Mouse (Mus musculus) heart, postnatal 0 days (tissue): ENCODE results near the gene Usp36. TPM values are rescaled to one million over a fixed set of nuclear protein-coding genes. Genes with fewer than 3 reads are reported as not detected.
A peak's percentile ranks its signal among the peaks of the same experiment; 100 is the strongest.

Experiments
- ATAC-seq: fragments of 200-750 bp; cut with Nextera tagmentation; 2 replicates; pipeline ENCODE4 v1.8.0; 2017; ENCODE audit warnings: low read depth, moderate number of reproducible peaks, moderate library complexity; ENCODE audit not compliant: insufficient read depth
- DNase-seq: peaks from one replicate; pipeline ENCODE4 v3.0.0-alpha.2; 2016; ENCODE audit warnings: low spot score
- H3K27ac ChIP-seq: fragments of 300-500 bp; sonication (generic); 2 replicates; pipeline ENCODE4 v1.5.1; 2014; ENCODE audit warnings: low read depth, mild to moderate bottlenecking
- H3K27me3 ChIP-seq: fragments of 300-500 bp; sonication (generic); 2 replicates; pipeline ENCODE4 v1.6.1; 2014; ENCODE audit warnings: low read length, mixed read lengths; ENCODE audit not compliant: control insufficient read depth, insufficient read depth
- H3K36me3 ChIP-seq: fragments of 300-500 bp; sonication (generic); replicated peaks from 2 replicates; pipeline ENCODE4 v1.6.1; 2014; ENCODE audit warnings: low read length, mixed read lengths; ENCODE audit not compliant: control insufficient read depth, insufficient read depth
- H3K4me1 ChIP-seq: fragments of 300-500 bp; sonication (generic); 2 replicates; pipeline ENCODE4 v1.6.1; 2014; ENCODE audit warnings: antibody characterized with exemption; ENCODE audit not compliant: control insufficient read depth, insufficient read depth
- H3K4me2 ChIP-seq: fragments of 300-500 bp; sonication (generic); 2 replicates; pipeline ENCODE4 v1.6.1; 2014; ENCODE audit warnings: low read depth, mild to moderate bottlenecking, low read length, moderate library complexity
- H3K4me3 ChIP-seq: fragments of 300-500 bp; sonication (generic); 2 replicates; pipeline ENCODE4 v1.5.1; 2014; ENCODE audit warnings: low read depth, low read length
- H3K9ac ChIP-seq: fragments of 300-500 bp; sonication (generic); replicated peaks from 2 replicates; pipeline ENCODE4 v1.6.1; 2014; ENCODE audit warnings: low read depth, low read length, mixed read lengths
- H3K9me3 ChIP-seq: fragments of 300-500 bp; sonication (generic); replicated peaks from 2 replicates; pipeline ENCODE4 v1.6.1; 2016; ENCODE audit warnings: low read length; ENCODE audit not compliant: control insufficient read depth
- CTCF ChIP-seq: IDR thresholded peaks from 2 replicates; pipeline ENCODE4 v1.5.1; 2016; ENCODE audit warnings: antibody characterized with exemption, control low read depth, low read depth
- EP300 ChIP-seq: IDR thresholded peaks from 2 replicates; pipeline ENCODE4 v1.6.1; 2016; ENCODE audit warnings: antibody characterized with exemption, low read depth
- WGBS: fragments of 180-500 bp; shearing (Covaris S2); extraction: QIAGEN DNeasy Blood & Tissue Kit; methylation state at CpG from one replicate; pipeline ENCODE4 v1.1.7; 2014; 5-methylcytosine and 5-hydroxymethylcytosine counted together
- polyA plus RNA-seq: library from polyadenylated mRNA; unstranded; fragments of >200 nt; fragmentation: Nextera tagmentation; extraction: Ambion mirVana; gene quantifications from 2 replicates; pipeline ENCODE4 v1.2.1, GENCODE M21; 2015
- total RNA-seq: library from RNA; depleted of rRNA; stranded (reverse); fragments of >200 nt; gene quantifications from 2 replicates; pipeline ENCODE4 v1.2.3, GENCODE M21; 2014; ENCODE audit warnings: low replicate concordance

Usp36 gene
- total and polyA plus RNA-seq, 2 experiments from 2014 or later: 6.6 to 10.4 TPM

GRCm38 (mm10) chr11:118239281-118240198 lies 50.5 kb downstream of the Usp36 start:
- no peaks in the 10 kb centered on the region for H3K36me3 ChIP-seq
- ATAC-seq: no peak
- 54% methylated on average over 14 of the region's 14 CpGs for WGBS
- TF ChIP-seq CTCF: no peak
- TF ChIP-seq EP300: no peak
- H3K4me2 ChIP-seq: no peak overlapping the region
- H3K4me1 ChIP-seq: peaks cover 54% of the 10 kb centered on the region
- H3K9ac ChIP-seq: no peak overlapping the region
- DNase-seq: no peak
- no peaks in the 10 kb centered on the region for H3K27me3 ChIP-seq
- no peaks in the 10 kb centered on the region for H3K9me3 ChIP-seq
- H3K27ac ChIP-seq: 0 out of 2 replicates have a peak overlapping the region, but pooled peaks have one; percentile 54
- H3K4me3 ChIP-seq: no peak overlapping the region

DNA sequence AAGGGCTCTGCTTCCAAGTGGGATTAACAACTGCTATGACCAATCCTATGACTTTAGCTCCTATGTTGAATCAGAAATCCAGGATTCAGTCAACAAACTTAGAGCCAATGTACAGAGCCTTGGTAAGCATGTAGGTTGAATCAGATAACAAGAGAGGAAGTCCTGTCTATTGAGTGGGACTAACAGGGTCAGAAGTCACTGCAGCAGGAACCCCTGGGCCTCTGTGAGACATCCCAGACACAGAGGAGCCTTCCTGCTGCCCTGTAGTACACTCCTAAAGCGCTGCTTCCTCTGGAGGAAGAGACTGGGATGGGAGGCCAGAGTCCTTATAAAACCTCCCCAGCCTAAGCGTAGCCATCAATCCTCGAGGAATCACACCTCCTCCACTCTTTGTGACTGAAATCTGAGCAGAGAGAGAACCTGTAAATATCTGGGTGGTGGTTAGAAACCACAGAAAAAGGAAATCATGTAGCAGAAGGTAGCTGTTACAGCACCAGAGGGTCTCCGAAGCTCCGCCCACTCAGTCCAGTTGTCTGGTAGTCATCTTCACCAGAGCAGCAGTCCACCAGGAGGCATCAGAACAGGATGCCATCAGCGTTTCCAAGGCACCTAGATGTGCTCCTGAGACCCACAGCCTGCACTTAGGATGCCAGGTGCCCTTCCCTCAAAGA lies 53.4 kb downstream of the Usp36 start:
- TF ChIP-seq CTCF (no peak), EP300 (peak; percentile 92)
- Histone ChIP-seq H3K27ac (peak overlapping the region; percentile 78), H3K4me1 (peaks cover 53% of the 10 kb centered on the region), H3K4me3 (no peak overlapping the region), H3K9ac (0 out of 2 replicates have a peak overlapping the region, but pooled peaks have one; percentile 13), H3K27me3 (no peaks in the 10 kb centered on the region), H3K4me2 (no peak overlapping the region), H3K36me3 (no peaks in the 10 kb centered on the region), H3K9me3 (no peaks in the 10 kb centered on the region)
- peak; percentile 72 for ATAC-seq
- 60% methylated on average over 6 of the region's 6 CpGs for WGBS
- DNase-seq: no peak

GRCm38 (mm10) chr11:118234929-118235328 lies 55.1 kb downstream of the Usp36 start:
- Histone ChIP-seq H3K9ac (no peak overlapping the region), H3K27ac (peak overlapping the region; percentile 79), H3K9me3 (no peaks in the 10 kb centered on the region), H3K27me3 (no peaks in the 10 kb centered on the region), H3K4me1 (peaks cover 38% of the 10 kb centered on the region), H3K4me2 (no peak overlapping the region), H3K36me3 (no peaks in the 10 kb centered on the region), H3K4me3 (no peak overlapping the region)
- no peak for ATAC-seq
- WGBS: 64% methylated on average over 7 of the region's 7 CpGs
- TF ChIP-seq CTCF: no peak
- TF ChIP-seq EP300: no peak; the same call in 1 of the 2 replicates
- DNase-seq: no peak

- Histone ChIP-seq H3K9me3 (no peaks in the 10 kb centered on the region), H3K27me3 (no peaks in the 10 kb centered on the region), H3K27ac (peak overlapping the region; percentile 79), H3K4me2 (no peak overlapping the region), H3K36me3 (no peaks in the 10 kb centered on the region), H3K9ac (no peak overlapping the region), H3K4me1 (peaks cover 37% of the 10 kb centered on the region), H3K4me3 (no peak overlapping the region)
- WGBS: 62% methylated on average over 6 of the region's 6 CpGs
- ATAC-seq (peak; percentile 71), DNase-seq (no peak)
- TF ChIP-seq EP300 (peak; percentile 72), CTCF (no peak)
Measured at GRCm38 (mm10) chr11:118234500-118234899, 55.5 kb downstream of the Usp36 start.

- no peak for DNase-seq
- Histone ChIP-seq H3K4me1 (peaks cover 34% of the 10 kb centered on the region), H3K36me3 (no peaks in the 10 kb centered on the region), H3K9ac (no peak overlapping the region), H3K27ac (no peak overlapping the region; the same call in 1 of the 2 replicates), H3K9me3 (no peaks in the 10 kb centered on the region), H3K4me3 (no peak overlapping the region), H3K27me3 (no peaks in the 10 kb centered on the region), H3K4me2 (no peak overlapping the region)
- TF ChIP-seq CTCF: no peak
- TF ChIP-seq EP300: no peak
- ATAC-seq: no peak
- WGBS: 60% methylated on average over 3 of the region's 3 CpGs
Measured at GRCm38 (mm10) chr11:118233924-118234323, 56.1 kb downstream of the Usp36 start.
